Mouse (Mus musculus): ENCODE results near the gene Atp8b4. TPM values are rescaled to one million over a fixed set of nuclear protein-coding genes. Genes with fewer than 3 reads are reported as not detected.

Gene Atp8b4
- polyA plus RNA-seq, 1 experiment from 2014 or later = 5.2 TPM

DNA sequence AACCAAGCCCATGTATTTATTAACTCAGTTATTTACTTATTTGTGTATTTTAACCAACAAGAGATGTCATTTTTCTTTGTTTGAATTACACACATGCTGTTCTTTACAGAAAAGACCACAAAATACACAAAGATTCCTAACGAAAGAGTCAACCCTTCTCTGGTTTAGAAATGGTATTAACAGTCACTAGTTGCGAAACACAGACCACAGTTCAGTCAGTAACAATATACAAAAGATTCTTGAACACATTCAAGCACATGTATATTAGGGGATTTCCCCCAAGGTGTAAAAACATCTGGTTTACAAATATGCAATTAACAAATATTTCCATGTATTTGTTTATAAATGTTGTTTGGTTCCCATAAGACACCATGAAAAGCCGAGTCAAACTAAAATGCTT, 81.6 kb downstream of the Atp8b4 start:
- H3K4me1 ChIP-seq (ENCODE audit: insufficient read depth) = no peaks in the 10 kb centered on the region
- no peaks in the 10 kb centered on the region for H3K9me3 ChIP-seq (ENCODE audit: low read length)
- ATAC-seq (no peak), DNase-seq (no peak)
- H3K27me3 ChIP-seq (ENCODE audit: insufficient read depth, low read length) = no peaks in the 10 kb centered on the region
- no peak overlapping the region for H3K4me2 ChIP-seq (ENCODE audit: low read depth, low read length)
- TF ChIP-seq CTCF (IDR thresholded peaks at IDR 0.05; ENCODE audit: low read depth) = no peak
- no peak for TF ChIP-seq EP300 (IDR thresholded peaks at IDR 0.05; ENCODE audit: low read depth)
- H3K4me3 ChIP-seq (ENCODE audit: low read depth, low read length) = no peak overlapping the region
- H3K9ac ChIP-seq (replicated peaks) = no peak overlapping the region
- 61% methylated on average over 3 of the region's 3 CpGs for WGBS (ENCODE audit: insufficient replicate concordance)
- H3K27ac ChIP-seq (ENCODE audit: low read depth) = no peak overlapping the region
- no peaks in the 10 kb centered on the region for H3K36me3 ChIP-seq (replicated peaks; ENCODE audit: insufficient read depth, low read length)

DNA sequence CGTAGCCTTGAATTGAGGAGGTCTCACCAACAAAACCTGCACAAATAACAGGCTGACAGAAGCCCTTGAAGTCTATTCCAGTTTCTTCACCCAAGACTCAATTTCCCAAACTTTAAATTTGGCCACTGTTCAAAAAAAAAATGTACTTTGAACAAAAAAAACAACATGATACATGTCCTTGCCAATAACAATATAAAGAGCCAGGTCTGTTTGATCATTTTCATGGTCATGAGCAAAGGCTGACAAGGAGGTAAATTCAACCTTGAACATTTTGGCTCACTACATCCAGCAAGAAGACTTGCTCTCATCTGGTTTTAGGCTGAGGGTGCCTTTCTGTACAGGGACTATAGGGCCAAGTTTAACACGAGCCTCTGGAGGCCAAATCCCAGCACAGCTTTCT, 83.7 kb downstream of the Atp8b4 start:
- ATAC-seq = no peak
- no peak overlapping the region for H3K9ac ChIP-seq (replicated peaks)
- DNase-seq = no peak
- H3K27ac ChIP-seq (ENCODE audit: low read depth) = no peak overlapping the region
- 69% methylated on average over 2 of the region's 2 CpGs for WGBS (ENCODE audit: insufficient replicate concordance)
- no peaks in the 10 kb centered on the region for H3K27me3 ChIP-seq (ENCODE audit: insufficient read depth, low read length)
- H3K4me2 ChIP-seq (ENCODE audit: low read depth, low read length) = no peak overlapping the region
- no peak overlapping the region for H3K4me3 ChIP-seq (ENCODE audit: low read depth, low read length)
- H3K9me3 ChIP-seq (ENCODE audit: low read length) = no peaks in the 10 kb centered on the region
- TF ChIP-seq CTCF (IDR thresholded peaks at IDR 0.05; ENCODE audit: low read depth) (no peak), EP300 (IDR thresholded peaks at IDR 0.05; ENCODE audit: low read depth) (no peak)
- H3K4me1 ChIP-seq (ENCODE audit: insufficient read depth) = no peaks in the 10 kb centered on the region
- H3K36me3 ChIP-seq (replicated peaks; ENCODE audit: insufficient read depth, low read length) = no peaks in the 10 kb centered on the region

DNA sequence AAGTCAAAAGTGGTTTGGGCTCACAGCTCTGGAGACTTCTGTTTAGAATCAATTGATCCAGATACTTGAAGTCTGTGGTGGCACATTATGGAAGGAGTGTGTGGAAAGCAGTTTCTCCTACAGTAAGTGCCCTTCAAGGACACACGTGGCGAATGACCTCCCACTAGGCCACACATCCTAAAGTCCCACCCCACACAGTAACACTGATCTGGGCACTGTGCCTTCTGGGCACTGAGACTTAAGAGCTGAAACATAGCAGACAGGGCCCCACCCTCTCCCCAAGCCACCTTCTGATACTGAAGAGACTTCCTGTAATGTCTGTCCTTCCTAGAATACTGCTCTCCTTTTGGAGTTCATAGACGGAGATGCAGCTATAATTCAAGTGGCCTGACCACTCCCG, 84.5 kb downstream of the Atp8b4 start:
- Histone ChIP-seq H3K4me2 (ENCODE audit: low read depth, low read length) (no peak overlapping the region), H3K9me3 (ENCODE audit: low read length) (no peaks in the 10 kb centered on the region), H3K4me3 (ENCODE audit: low read depth, low read length) (no peak overlapping the region), H3K27me3 (ENCODE audit: insufficient read depth, low read length) (no peaks in the 10 kb centered on the region), H3K9ac (replicated peaks) (no peak overlapping the region), H3K4me1 (ENCODE audit: insufficient read depth) (no peaks in the 10 kb centered on the region), H3K36me3 (replicated peaks; ENCODE audit: insufficient read depth, low read length) (no peaks in the 10 kb centered on the region), H3K27ac (ENCODE audit: low read depth) (no peak overlapping the region)
- ATAC-seq (no peak), DNase-seq (no peak)
- 68% methylated on average over 4 of the region's 4 CpGs for WGBS (ENCODE audit: insufficient replicate concordance)
- TF ChIP-seq EP300 (IDR thresholded peaks at IDR 0.05; ENCODE audit: low read depth) (no peak), CTCF (IDR thresholded peaks at IDR 0.05; ENCODE audit: low read depth) (no peak)

DNA sequence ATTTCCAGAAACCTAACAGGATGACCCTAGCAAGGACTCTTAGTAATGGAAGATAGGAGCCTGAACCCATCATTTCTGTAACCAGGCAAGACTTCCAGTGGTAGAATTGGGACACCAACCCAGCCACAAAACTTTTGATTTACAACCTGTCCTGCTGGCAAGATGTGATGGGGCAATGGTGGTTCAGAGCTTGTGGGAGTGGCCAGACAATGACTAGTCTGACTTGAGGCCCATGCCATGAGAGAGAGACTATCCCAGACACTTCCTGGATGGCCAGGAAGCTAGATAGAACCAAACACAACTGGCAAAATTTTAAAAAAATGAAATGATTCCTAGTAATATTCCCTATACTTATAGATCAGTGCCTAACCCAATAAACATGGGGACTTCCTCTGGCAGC, 87.7 kb downstream of the Atp8b4 start:
- ATAC-seq = no peak
- H3K4me3 ChIP-seq (ENCODE audit: low read depth, low read length) = no peak overlapping the region
- H3K9me3 ChIP-seq (ENCODE audit: low read length) = no peaks in the 10 kb centered on the region
- H3K4me1 ChIP-seq (ENCODE audit: insufficient read depth) = no peaks in the 10 kb centered on the region
- H3K9ac ChIP-seq (replicated peaks) = no peak overlapping the region
- no peak for TF ChIP-seq CTCF (IDR thresholded peaks at IDR 0.05; ENCODE audit: low read depth)
- no peak for TF ChIP-seq EP300 (IDR thresholded peaks at IDR 0.05; ENCODE audit: low read depth)
- no peak overlapping the region for H3K27ac ChIP-seq (ENCODE audit: low read depth)
- no peak for DNase-seq
- no peak overlapping the region for H3K4me2 ChIP-seq (ENCODE audit: low read depth, low read length)
- no peaks in the 10 kb centered on the region for H3K36me3 ChIP-seq (replicated peaks; ENCODE audit: insufficient read depth, low read length)
- no peaks in the 10 kb centered on the region for H3K27me3 ChIP-seq (ENCODE audit: insufficient read depth, low read length)

DNA sequence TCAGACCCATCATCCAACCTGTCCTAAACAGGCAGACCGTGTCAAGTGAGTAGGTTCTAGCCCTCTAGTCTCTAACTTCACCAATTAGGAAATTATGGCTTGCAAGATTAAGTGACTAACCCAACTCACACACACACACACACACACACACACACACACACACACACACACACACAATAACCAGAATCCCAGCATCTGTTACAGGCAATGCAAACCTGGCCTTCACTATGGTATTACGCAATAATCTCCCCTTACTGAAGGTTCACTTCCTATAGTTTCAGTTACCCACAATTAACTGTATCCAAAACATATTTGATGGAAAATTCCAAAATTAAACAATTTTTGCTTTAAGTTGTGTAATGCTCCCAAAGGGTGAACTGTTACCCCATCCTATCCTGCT, 101.0 kb downstream of the Atp8b4 start:
- WGBS (ENCODE audit: insufficient replicate concordance) = 82% methylated on average over 2 of the region's 2 CpGs
- TF ChIP-seq CTCF (IDR thresholded peaks at IDR 0.05; ENCODE audit: low read depth) (no peak), EP300 (IDR thresholded peaks at IDR 0.05; ENCODE audit: low read depth) (no peak)
- no peak for ATAC-seq

DNA sequence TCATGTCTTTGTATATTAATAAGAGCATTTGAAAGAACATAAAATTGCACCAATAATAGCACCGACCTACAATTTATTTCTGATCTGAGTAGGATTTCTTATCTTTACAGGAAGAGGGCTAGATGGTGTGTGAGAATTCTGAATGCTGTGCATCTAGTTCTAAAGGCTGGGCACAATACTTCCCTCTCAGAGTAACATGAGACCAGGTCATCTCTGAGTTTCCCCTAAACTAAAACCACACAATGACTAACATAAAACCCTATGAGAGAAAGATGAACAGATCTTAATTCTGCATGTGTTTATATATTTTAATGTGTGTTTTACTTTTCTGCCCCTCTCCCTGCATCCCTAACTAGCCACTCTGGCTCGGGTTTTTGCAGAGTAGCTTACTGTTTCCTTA, 101.5 kb downstream of the Atp8b4 start:
- no peak overlapping the region for H3K4me3 ChIP-seq (ENCODE audit: low read depth, low read length)
- TF ChIP-seq EP300 (IDR thresholded peaks at IDR 0.05; ENCODE audit: low read depth) (no peak), CTCF (IDR thresholded peaks at IDR 0.05; ENCODE audit: low read depth) (no peak)
- no peaks in the 10 kb centered on the region for H3K4me1 ChIP-seq (ENCODE audit: insufficient read depth)
- WGBS (ENCODE audit: insufficient replicate concordance) = 45% methylated on average over 2 of the region's 2 CpGs
- H3K27me3 ChIP-seq (ENCODE audit: insufficient read depth, low read length) = no peaks in the 10 kb centered on the region
- H3K9me3 ChIP-seq (ENCODE audit: low read length) = no peaks in the 10 kb centered on the region
- H3K27ac ChIP-seq (ENCODE audit: low read depth) = no peak overlapping the region
- H3K36me3 ChIP-seq (replicated peaks; ENCODE audit: insufficient read depth, low read length) = no peaks in the 10 kb centered on the region
- ATAC-seq (no peak), DNase-seq (no peak)
- H3K4me2 ChIP-seq (ENCODE audit: low read depth, low read length) = no peak overlapping the region
- no peak overlapping the region for H3K9ac ChIP-seq (replicated peaks)

More for the DNA sequence above, 101.0 kb downstream of the Atp8b4 start:
- H3K9me3 ChIP-seq (ENCODE audit: low read length) = no peaks in the 10 kb centered on the region
- no peak for DNase-seq
- no peaks in the 10 kb centered on the region for H3K27me3 ChIP-seq (ENCODE audit: insufficient read depth, low read length)
- no peak overlapping the region for H3K4me2 ChIP-seq (ENCODE audit: low read depth, low read length)
- H3K4me1 ChIP-seq (ENCODE audit: insufficient read depth) = no peaks in the 10 kb centered on the region
- H3K4me3 ChIP-seq (ENCODE audit: low read depth, low read length) = no peak overlapping the region
- H3K27ac ChIP-seq (ENCODE audit: low read depth) = no peak overlapping the region
- no peaks in the 10 kb centered on the region for H3K36me3 ChIP-seq (replicated peaks; ENCODE audit: insufficient read depth, low read length)
- H3K9ac ChIP-seq (replicated peaks) = no peak overlapping the region

DNA sequence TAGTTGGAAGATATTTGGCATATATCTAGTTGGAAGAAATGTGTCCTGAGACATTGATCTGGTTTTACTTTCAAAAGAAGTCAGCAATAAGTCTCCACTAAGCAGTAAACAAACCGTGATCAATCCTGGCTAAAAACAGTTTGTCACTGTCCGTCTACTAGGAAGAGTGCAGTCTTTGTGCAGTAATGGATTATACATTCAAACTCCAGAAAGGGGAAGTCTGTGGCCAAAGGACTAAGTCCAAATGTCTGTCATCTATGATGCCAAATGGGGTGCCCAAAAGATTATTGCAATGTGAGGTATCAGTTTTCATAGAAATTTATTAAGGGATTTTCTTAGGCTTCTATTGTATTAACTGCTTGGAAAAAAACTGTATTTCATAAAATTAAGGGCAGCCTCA, 102.3 kb downstream of the Atp8b4 start:
- TF ChIP-seq EP300 (IDR thresholded peaks at IDR 0.05; ENCODE audit: low read depth) (no peak), CTCF (IDR thresholded peaks at IDR 0.05; ENCODE audit: low read depth) (no peak)
- H3K27ac ChIP-seq (ENCODE audit: low read depth) = no peak overlapping the region
- no peak overlapping the region for H3K9ac ChIP-seq (replicated peaks)
- no peaks in the 10 kb centered on the region for H3K27me3 ChIP-seq (ENCODE audit: insufficient read depth, low read length)
- 27% methylated on average over 2 of the region's 2 CpGs for WGBS (ENCODE audit: insufficient replicate concordance)
- H3K4me2 ChIP-seq (ENCODE audit: low read depth, low read length) = no peak overlapping the region
- ATAC-seq = no peak
- no peak for DNase-seq
- H3K9me3 ChIP-seq (ENCODE audit: low read length) = no peaks in the 10 kb centered on the region
- no peak overlapping the region for H3K4me3 ChIP-seq (ENCODE audit: low read depth, low read length)
- no peaks in the 10 kb centered on the region for H3K4me1 ChIP-seq (ENCODE audit: insufficient read depth)
- H3K36me3 ChIP-seq (replicated peaks; ENCODE audit: insufficient read depth, low read length) = no peaks in the 10 kb centered on the region

Data from liver, postnatal 0 days (tissue).